Mouse (Mus musculus) embryonic stem cell, embryonic (primary cell): ENCODE measurements at regions not wholly inside any gene's neighbourhood (a gene's known extent, or its start where the extent isn't known, plus 50 kb on each side); places are given as distances from the start of the nearest gene placed in this dataset.

Source experiments
- CTCF ChIA-PET, 4 experiments: fragments of 300-600 bp in 2 of 4; fragments of 350-600 bp in 2 of 4; sonication (Branson Sonifier 250); formaldehyde crosslinking; loops; one replicate each; lab custom pipeline; 2022; ENCODE audit warnings: inconsistent platforms in 2 of 4; lab: Charles Lee
- POLR2A ChIA-PET, 4 experiments: fragments of 300-600 bp in 2 of 4; fragments of 350-600 bp in 2 of 4; sonication (Branson Sonifier 250); formaldehyde crosslinking; loops; one replicate each; lab custom pipeline; 2022; ENCODE audit warnings: antibody characterized with exemption in 4 of 4, inconsistent platforms in 1 of 4; lab: Charles Lee

GRCm38 (mm10) chr3:117050909-117051308 lies 82.1 kb upstream of the Palmd start:
- POLR2A ChIA-PET, result no interaction called here
- CTCF ChIA-PET, result no interaction called here

- POLR2A ChIA-PET, result interaction anchor here in 1 of 4 experiments (0.6 to 0.7 kb wide), 2 partner anchors 185 to 1340 kb away, joined by 3 to 4 read pairs; no protein-coding TSS in a partner anchor
These were observed 80.6 kb upstream of the Palmd start for GRCm38 (mm10) chr3:117049410-117049809.

GRCm38 (mm10) chr3:117044809-117045208 lies 76.0 kb upstream of the Palmd start:
- POLR2A ChIA-PET, result no interaction called here
- CTCF ChIA-PET, result no interaction called here

More at GRCm38 (mm10) chr3:117049410-117049809, 80.6 kb upstream of the Palmd start:
- CTCF ChIA-PET, result no interaction called here

GRCm38 (mm10) chr3:117044304-117044703 lies 75.5 kb upstream of the Palmd start:
- CTCF ChIA-PET, result no interaction called here
- POLR2A ChIA-PET, result no interaction called here

- POLR2A ChIA-PET, result interaction anchor here in 1 of 4 experiments (0.5 kb wide), 1 partner anchor 910 kb away, joined by 10 read pairs; no protein-coding TSS in a partner anchor
- CTCF ChIA-PET, result no interaction called here
These were observed 70.1 kb upstream of the Palmd start for GRCm38 (mm10) chr3:117038928-117039300.

- ChIA-PET CTCF (no interaction called here), POLR2A (interaction anchor here in 1 of 4 experiments (0.5 kb wide), 1 partner anchor 909 kb away, joined by 10 read pairs; no protein-coding TSS in a partner anchor)
These were observed 69.6 kb upstream of the Palmd start for GRCm38 (mm10) chr3:117038280-117038927.
